Mouse (Mus musculus): ENCODE results near the gene Zfp385c. TPM values are rescaled to one million over a fixed set of nuclear protein-coding genes. Genes with fewer than 3 reads are reported as not detected.
"Not testable (repeated sequence)": the region's sequence is repeated elsewhere in the genome, so short reads cannot be mapped to it uniquely, and the experiment has no call there.

Gene Zfp385c
- total RNA-seq, 2 experiments from 2014 or later, result not detected

DNA sequence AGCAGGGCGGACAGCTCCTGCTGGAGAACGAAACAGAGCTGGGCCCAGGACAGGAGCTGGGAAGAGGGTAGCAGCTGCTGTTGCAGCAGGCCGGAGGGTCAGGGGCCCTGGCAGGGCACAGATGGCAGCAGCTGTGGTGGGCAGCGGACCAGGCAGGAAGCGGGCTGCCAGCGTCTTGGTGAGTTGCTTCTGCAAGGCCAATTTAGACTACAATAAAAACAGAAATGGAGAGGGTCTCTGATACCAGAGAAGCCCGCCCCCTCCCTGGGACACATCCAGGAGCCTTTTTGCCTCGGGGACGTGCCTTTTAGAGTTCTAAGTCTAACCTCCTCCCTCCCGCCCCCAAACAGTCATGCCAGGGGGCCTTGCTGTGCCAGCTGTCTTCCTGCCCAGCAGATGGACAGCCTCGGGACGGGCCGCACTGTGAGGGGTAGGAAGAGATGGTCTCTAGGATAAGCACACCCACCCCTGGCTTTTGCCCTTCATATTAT lies 63.3 kb downstream of the Zfp385c start:
- no peak for ATAC-seq (replicated peaks; ENCODE audit: poor library complexity)

GRCm38 (mm10) chr11:100628056-100628455 lies 64.2 kb downstream of the Zfp385c start:
- ATAC-seq (replicated peaks; ENCODE audit: poor library complexity), result peak; percentile 52

DNA sequence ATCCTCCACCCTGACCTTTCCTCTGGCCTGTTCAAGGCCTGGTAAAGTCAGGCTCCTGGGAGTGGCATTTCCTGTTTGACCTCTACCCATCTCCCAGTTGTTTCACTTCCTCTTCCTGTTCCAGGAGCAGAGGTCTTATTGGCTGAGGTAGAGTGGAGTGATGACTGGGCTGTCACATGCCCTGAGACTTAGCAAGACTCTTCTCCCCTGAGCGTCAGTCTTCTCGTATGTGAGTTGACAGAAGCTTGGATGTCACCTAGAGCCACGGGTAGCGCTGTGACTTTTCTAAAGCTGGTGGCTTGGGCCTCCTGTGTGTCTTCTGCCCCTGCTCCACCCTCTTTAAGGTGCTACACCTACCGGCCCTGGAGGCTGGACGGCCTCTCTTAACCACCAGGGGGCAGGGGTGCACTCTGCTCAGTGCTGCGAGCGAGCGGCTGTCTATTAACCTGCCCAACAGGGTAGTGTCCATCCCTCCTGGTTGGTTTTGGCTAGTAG lies 65.5 kb downstream of the Zfp385c start:
- peak; percentile 62 for ATAC-seq (replicated peaks; ENCODE audit: poor library complexity)

GRCm38 (mm10) chr11:100625754-100626700 lies 66.2 kb downstream of the Zfp385c start:
- no peak for ATAC-seq (replicated peaks; ENCODE audit: poor library complexity)

GRCm38 (mm10) chr11:100623867-100624266 lies 68.4 kb downstream of the Zfp385c start:
- no peak for ATAC-seq (replicated peaks; ENCODE audit: poor library complexity)

DNA sequence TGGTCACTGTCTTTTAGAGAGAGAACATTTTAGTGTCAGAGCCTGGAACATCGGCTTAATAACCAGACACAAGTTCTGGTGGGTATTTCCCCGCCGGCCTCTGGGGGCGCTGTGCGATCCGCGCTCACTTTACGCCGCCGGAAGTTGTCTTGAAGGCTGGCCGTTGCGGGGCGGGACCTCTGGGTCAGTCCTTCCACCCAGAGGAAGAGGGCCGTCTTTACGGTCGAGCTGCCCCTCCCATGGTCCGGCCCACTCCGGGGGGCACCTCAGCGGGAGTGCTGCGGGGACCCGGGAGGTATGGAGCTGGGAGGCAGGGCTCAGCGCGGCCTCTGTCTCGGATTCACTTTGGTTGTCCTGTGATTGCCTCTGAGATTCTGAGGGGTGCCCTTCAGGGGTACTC lies 69.5 kb downstream of the Zfp385c start:
- ATAC-seq (replicated peaks; ENCODE audit: poor library complexity), result peak; percentile 63

DNA sequence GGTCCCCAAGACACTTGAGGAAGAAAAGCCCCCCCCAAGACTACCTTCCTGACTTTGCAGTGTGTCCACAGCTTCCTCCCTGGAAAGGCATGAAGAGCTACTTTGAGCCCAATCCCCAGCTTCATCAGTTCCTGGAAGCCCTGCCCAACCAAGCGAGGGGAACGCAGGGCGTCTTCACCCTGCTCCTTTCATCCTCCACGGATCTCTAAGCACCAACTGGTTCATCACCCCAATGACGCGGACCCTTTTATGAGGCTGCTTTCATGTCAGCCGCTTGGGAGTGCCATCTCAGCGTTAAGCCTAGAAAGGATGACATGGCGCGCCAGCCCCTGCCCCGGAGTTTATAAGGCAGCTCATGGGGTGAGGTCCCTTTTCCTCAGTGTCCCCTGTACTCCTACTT lies 72.3 kb downstream of the Zfp385c start, which contains the start of gene Dnajc7:
Dnajc7 (minus strand) TSS at position 187 of the 400 bp plus-strand sequence.
- no peak for ATAC-seq (replicated peaks; ENCODE audit: poor library complexity)

- peak; percentile 81 for ATAC-seq (replicated peaks; ENCODE audit: poor library complexity)
Measured at GRCm38 (mm10) chr11:100619485-100619975, 72.7 kb downstream of the Zfp385c start.

- peak; percentile 59 for ATAC-seq (replicated peaks; ENCODE audit: poor library complexity)
Measured at GRCm38 (mm10) chr11:100618761-100619484, 73.3 kb downstream of the Zfp385c start, which contains the start of gene Nkiras2. TSS of gene Nkiras2 (plus strand) at chr11:100619244.

- ATAC-seq (replicated peaks; ENCODE audit: poor library complexity), result no peak
Measured at GRCm38 (mm10) chr11:100617480-100617879, 74.8 kb downstream of the Zfp385c start.

GRCm38 (mm10) chr11:100616836-100617235 lies 75.4 kb downstream of the Zfp385c start:
- not testable (repeated sequence) for ATAC-seq (replicated peaks; ENCODE audit: poor library complexity)

DNA sequence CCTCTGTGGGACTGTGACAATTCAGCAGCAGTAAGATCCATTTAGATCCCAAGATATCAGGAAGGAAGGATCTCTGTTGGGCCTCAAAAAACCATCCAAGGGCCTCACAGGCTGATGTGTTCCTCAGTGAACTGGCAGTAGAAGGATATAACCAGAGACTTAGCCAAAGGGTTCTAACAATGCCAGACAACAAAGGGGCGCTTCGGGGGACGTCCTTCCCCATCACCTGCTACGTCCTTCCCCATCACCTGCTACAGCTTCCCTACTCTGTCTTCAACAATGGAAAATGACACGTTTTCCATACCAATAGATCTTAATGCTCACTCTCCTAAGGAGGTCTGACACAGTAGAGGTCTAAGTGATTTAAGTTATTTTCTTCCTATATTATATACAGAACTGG lies 75.9 kb downstream of the Zfp385c start:
- no peak for ATAC-seq (replicated peaks; ENCODE audit: poor library complexity)

DNA sequence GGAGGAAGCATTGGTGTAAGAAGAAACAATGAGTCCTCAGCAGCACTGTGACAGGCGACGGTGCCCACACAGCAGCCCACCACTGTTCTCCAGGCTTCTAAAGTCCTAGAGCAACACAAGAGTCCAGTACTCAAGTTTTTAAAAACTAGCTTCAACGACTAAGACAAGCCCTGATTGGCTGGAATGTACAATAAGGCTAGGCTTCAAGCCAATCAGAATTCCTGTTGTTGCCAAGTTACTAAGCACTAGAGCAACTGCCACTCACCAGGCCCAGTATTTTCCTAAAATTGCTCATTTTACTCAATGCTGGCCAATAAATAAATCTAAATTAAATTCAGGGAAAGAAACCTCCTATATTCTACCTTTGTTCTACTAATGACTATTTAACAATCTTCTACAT lies 79.0 kb downstream of the Zfp385c start:
- no peak for ATAC-seq (replicated peaks; ENCODE audit: poor library complexity)

DNA sequence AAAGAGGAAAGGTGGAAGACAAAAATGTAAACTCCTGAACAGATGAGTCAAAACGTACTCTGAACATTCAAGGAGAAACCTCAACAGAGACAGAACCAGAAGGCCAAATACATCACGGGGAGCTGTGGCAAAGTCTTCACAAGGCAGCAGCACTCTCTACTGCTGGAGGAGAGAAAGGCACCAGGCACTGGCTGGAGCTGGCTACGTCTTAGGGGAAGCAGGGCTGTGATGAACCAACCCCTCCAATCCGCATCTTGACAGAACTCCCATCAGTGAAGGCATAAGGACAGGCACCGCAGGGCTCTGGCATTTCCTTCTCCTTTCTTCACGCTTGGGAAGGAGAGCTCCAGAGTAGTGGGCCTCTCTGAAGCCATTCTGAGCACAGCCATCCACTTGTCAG lies 80.6 kb downstream of the Zfp385c start:
- no peak for ATAC-seq (replicated peaks; ENCODE audit: poor library complexity)

GRCm38 (mm10) chr11:100609997-100610680 lies 82.1 kb downstream of the Zfp385c start:
- ATAC-seq (replicated peaks; ENCODE audit: poor library complexity), result no peak

GRCm38 (mm10) chr11:100609355-100609996 lies 82.8 kb downstream of the Zfp385c start:
- ATAC-seq (replicated peaks; ENCODE audit: poor library complexity), result no peak

- ATAC-seq (replicated peaks; ENCODE audit: poor library complexity), result no peak
Measured at GRCm38 (mm10) chr11:100608796-100609195, 83.5 kb downstream of the Zfp385c start.

DNA sequence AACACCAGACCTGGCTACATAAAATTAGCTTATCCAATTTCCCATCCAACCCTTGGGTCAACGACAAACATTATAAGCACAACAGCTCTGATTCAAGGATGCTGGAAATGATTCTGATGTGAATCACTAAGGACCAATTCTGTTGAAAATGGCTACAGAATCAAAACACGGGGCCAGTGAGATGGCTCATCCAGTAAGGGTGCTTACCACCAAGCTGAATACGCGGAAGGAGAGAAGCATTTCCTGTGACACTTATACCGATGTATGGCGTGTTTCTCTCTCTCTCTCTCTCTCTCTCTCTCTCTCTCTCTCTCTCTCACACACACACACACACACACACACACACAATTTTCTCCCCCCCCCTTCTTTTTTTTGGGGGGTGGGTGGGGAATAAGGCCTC lies 85.1 kb downstream of the Zfp385c start:
- ATAC-seq (replicated peaks; ENCODE audit: poor library complexity), result no peak

DNA sequence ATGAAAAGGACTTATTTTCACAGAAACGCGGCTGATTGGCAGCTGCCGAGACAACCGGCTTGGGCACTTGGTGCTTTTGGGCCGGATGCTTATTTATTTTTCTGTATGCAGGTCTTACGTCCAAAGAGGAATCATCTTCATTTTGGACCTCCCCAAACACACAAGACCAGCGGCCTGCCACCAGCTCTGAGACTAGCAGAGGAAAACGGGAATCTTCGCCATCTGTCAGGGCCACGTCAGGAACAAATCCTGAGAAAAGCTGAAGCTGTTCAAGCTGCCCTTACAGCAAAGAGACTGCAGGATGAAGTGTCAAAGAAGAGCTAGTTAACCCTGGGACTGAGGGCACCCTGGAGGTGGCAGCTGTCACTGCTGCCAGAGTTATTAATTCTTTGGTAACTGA lies 86.8 kb downstream of the Zfp385c start:
- 0 out of 2 replicates have a peak, but pooled peaks have one; percentile 26 for ATAC-seq (replicated peaks; ENCODE audit: poor library complexity)

Measured in megakaryocyte progenitor cell, adult 5-6 weeks (primary cell).